Mouse (Mus musculus): Measurements from ENCODE around the gene Ndufa3. TPM values are rescaled to one million over a fixed set of nuclear protein-coding genes. Genes with fewer than 3 reads are reported as not detected.

The Ndufa3 gene
- polyA plus RNA-seq, 1 experiment from 2014 or later, result 398 TPM

- H3K4me1 ChIP-seq, result peaks cover 38% of the 10 kb centered on the region
- H3K27me3 ChIP-seq (replicated peaks; ENCODE audit: low read depth, poor library complexity, severe bottlenecking), result no peaks in the 10 kb centered on the region
- H3K4me3 ChIP-seq, result peak overlapping the region; percentile 98
- H3K27ac ChIP-seq (replicated peaks), result peak overlapping the region; percentile 97; the same call in 1 of the 2 replicates
- peaks cover 61% of the 10 kb centered on the region for H3K36me3 ChIP-seq (replicated peaks)
- H3K9me3 ChIP-seq, result no peaks in the 10 kb centered on the region
- DNase-seq (ENCODE audit: low spot score), result no peak
- WGBS, result 71% methylated on average over 4 of the region's 4 CpGs
These were observed 29.5 kb downstream of the Ndufa3 start for GRCm38 (mm10) chr7:3646641-3647040.

GRCm38 (mm10) chr7:3656966-3657365 is 39.8 kb downstream of the Ndufa3 start:
- Histone ChIP-seq H3K36me3 (replicated peaks) (peaks cover 100% of the 10 kb centered on the region), H3K27ac (replicated peaks) (no peak overlapping the region), H3K4me3 (no peak overlapping the region), H3K4me1 (no peaks in the 10 kb centered on the region), H3K9me3 (no peaks in the 10 kb centered on the region), H3K27me3 (replicated peaks; ENCODE audit: low read depth, poor library complexity, severe bottlenecking) (no peaks in the 10 kb centered on the region)
- DNase-seq (ENCODE audit: low spot score), result no peak
- WGBS, result 88% methylated on average over 4 of the region's 4 CpGs

- Histone ChIP-seq H3K27ac (replicated peaks) (no peak overlapping the region), H3K4me3 (no peak overlapping the region), H3K27me3 (replicated peaks; ENCODE audit: low read depth, poor library complexity, severe bottlenecking) (no peaks in the 10 kb centered on the region), H3K9me3 (no peaks in the 10 kb centered on the region), H3K4me1 (peaks cover 9% of the 10 kb centered on the region; the same call in 1 of the 2 replicates), H3K36me3 (replicated peaks) (peaks cover 100% of the 10 kb centered on the region)
- DNase-seq (ENCODE audit: low spot score), result no peak
- 94% methylated on average over 14 of the region's 14 CpGs for WGBS
These were observed 41.4 kb downstream of the Ndufa3 start for GRCm38 (mm10) chr7:3658578-3658977.

- Histone ChIP-seq H3K9me3 (no peaks in the 10 kb centered on the region), H3K27ac (replicated peaks) (peak overlapping the region; percentile 88), H3K4me3 (peak overlapping the region; percentile 83), H3K27me3 (replicated peaks; ENCODE audit: low read depth, poor library complexity, severe bottlenecking) (no peaks in the 10 kb centered on the region), H3K4me1 (peaks cover 36% of the 10 kb centered on the region), H3K36me3 (replicated peaks) (peaks cover 41% of the 10 kb centered on the region)
- 38% methylated on average over 15 of the region's 15 CpGs for WGBS
- peak; percentile 44 for DNase-seq (ENCODE audit: low spot score)
These were observed 47.5 kb downstream of the Ndufa3 start for GRCm38 (mm10) chr7:3664524-3665214.

- 5% methylated on average over 45 of the region's 45 CpGs for WGBS
- Histone ChIP-seq H3K27ac (replicated peaks) (peak within 1 kb of the TSS; percentile 88), H3K4me1 (peaks cover 36% of the 10 kb centered on the region), H3K9me3 (no peaks in the 10 kb centered on the region), H3K36me3 (replicated peaks) (peaks cover 33% of the 10 kb centered on the region), H3K27me3 (replicated peaks; ENCODE audit: low read depth, poor library complexity, severe bottlenecking) (no peaks in the 10 kb centered on the region), H3K4me3 (peak within 1 kb of the TSS; percentile 83)
- peak; percentile 93 for DNase-seq (ENCODE audit: low spot score)
These were observed 48.3 kb downstream of the Ndufa3 start, which contains the start of gene Leng1 for GRCm38 (mm10) chr7:3665215-3666114. Leng1 (minus strand) TSS chr7:3665840.

- peak; percentile 32 for DNase-seq (ENCODE audit: low spot score)
- WGBS, result 15% methylated on average over 14 of the region's 14 CpGs
These were observed 49.8 kb downstream of the Ndufa3 start for GRCm38 (mm10) chr7:3666921-3667391.

More at GRCm38 (mm10) chr7:3666921-3667391, 49.8 kb downstream of the Ndufa3 start:
- H3K9me3 ChIP-seq, result no peaks in the 10 kb centered on the region
- H3K36me3 ChIP-seq (replicated peaks), result peaks cover 18% of the 10 kb centered on the region
- no peaks in the 10 kb centered on the region for H3K27me3 ChIP-seq (replicated peaks; ENCODE audit: low read depth, poor library complexity, severe bottlenecking)
- H3K4me3 ChIP-seq, result peak overlapping the region; percentile 37
- peaks cover 36% of the 10 kb centered on the region for H3K4me1 ChIP-seq
- peak overlapping the region; percentile 62; the same call in 1 of the 2 replicates for H3K27ac ChIP-seq (replicated peaks)

Small RNAs within 50 kb of the gene (microRNA-seq; reads per million reads assigned to microRNA genes)
- not detected for gene Gm25100
- 4.0 reads per million, percentile 8 among the genes with 10 or more reads in this experiment for gene Mir3572

Other genes starting within 250 kb of the Ndufa3 start
- 8.5 and 11.4 TPM in 2 replicates for gene Cacng8, start 226.7 kb upstream of the Ndufa3 start, polyA plus RNA-seq (2016; fragmentation: Nextera tagmentation; extraction: Ambion mirVana)
- 0.29 TPM in 1 of 2 replicates, not detected in the other for gene Cacng6, start 193.2 kb upstream of the Ndufa3 start, polyA plus RNA-seq (2016; fragmentation: Nextera tagmentation; extraction: Ambion mirVana)
- gene Tarm1, start 114.7 kb upstream of the Ndufa3 start, polyA plus RNA-seq (2016; fragmentation: Nextera tagmentation; extraction: Ambion mirVana), result not detected in 2 replicates
- 0.13 TPM in 1 of 2 replicates, not detected in the other for gene Oscar, start 1.2 kb upstream of the Ndufa3 start, polyA plus RNA-seq (2016; fragmentation: Nextera tagmentation; extraction: Ambion mirVana)
- gene Tfpt, start 12.6 kb downstream of the Ndufa3 start, polyA plus RNA-seq (2016; fragmentation: Nextera tagmentation; extraction: Ambion mirVana), result 31.0 and 33.0 TPM in 2 replicates
- gene Prpf31, start 12.6 kb downstream of the Ndufa3 start, polyA plus RNA-seq (2016; fragmentation: Nextera tagmentation; extraction: Ambion mirVana), result 179 and 183 TPM in 2 replicates
- 85.6 and 88.0 TPM in 2 replicates for gene Cnot3, start 27.9 kb downstream of the Ndufa3 start, polyA plus RNA-seq (2016; fragmentation: Nextera tagmentation; extraction: Ambion mirVana)
- gene Leng1, start 48.5 kb downstream of the Ndufa3 start, polyA plus RNA-seq (2016; fragmentation: Nextera tagmentation; extraction: Ambion mirVana), result 15.8 and 17.8 TPM in 2 replicates
- gene Tmc4, start 60.2 kb downstream of the Ndufa3 start, polyA plus RNA-seq (2016; fragmentation: Nextera tagmentation; extraction: Ambion mirVana), result 5.7 and 6.8 TPM in 2 replicates
- gene Tsen34, start 75.5 kb downstream of the Ndufa3 start, polyA plus RNA-seq (2016; fragmentation: Nextera tagmentation; extraction: Ambion mirVana), result 301 and 306 TPM in 2 replicates
- gene Mboat7, start 76.2 kb downstream of the Ndufa3 start, polyA plus RNA-seq (2016; fragmentation: Nextera tagmentation; extraction: Ambion mirVana), result 39.3 and 40.4 TPM in 2 replicates
- 1,397 and 1,414 TPM in 2 replicates for gene Rps9, start 86.6 kb downstream of the Ndufa3 start, polyA plus RNA-seq (2016; fragmentation: Nextera tagmentation; extraction: Ambion mirVana)
- 0.10 and 0.21 TPM in 2 replicates for gene Pirb, start 103.0 kb downstream of the Ndufa3 start, polyA plus RNA-seq (2016; fragmentation: Nextera tagmentation; extraction: Ambion mirVana)
- gene Gm15448, start 208.3 kb downstream of the Ndufa3 start, polyA plus RNA-seq (2016; fragmentation: Nextera tagmentation; extraction: Ambion mirVana), result not detected in 2 replicates
- gene Pira2, start 227.7 kb downstream of the Ndufa3 start, polyA plus RNA-seq (2016; fragmentation: Nextera tagmentation; extraction: Ambion mirVana), result 0.06 and 0.12 TPM in 2 replicates

All from embryonic facial prominence, embryonic 10.5 days (tissue).